Mouse (Mus musculus) forebrain, embryonic 13.5 days (tissue): ENCODE measurements around the gene Tctn1. TPM values are rescaled to one million over a fixed set of nuclear protein-coding genes. Genes with fewer than 3 reads are reported as not detected.

Experiments
- ATAC-seq: fragments of 200-750 bp; cut with Nextera tagmentation; 2 replicates; pipeline ENCODE4 v1.8.0; 2017
- H3K27ac ChIP-seq: fragments of 300-500 bp; sonication (generic); 2 replicates; pipeline ENCODE4 v1.5.1; 2015; ENCODE audit warnings: inconsistent platforms, mild to moderate bottlenecking, moderate library complexity
- H3K27me3 ChIP-seq: fragments of 300-500 bp; sonication (generic); 2 replicates; pipeline ENCODE4 v1.6.1; 2015; ENCODE audit warnings: mild to moderate bottlenecking, inconsistent platforms
- H3K36me3 ChIP-seq: fragments of 300-500 bp; sonication (generic); 2 replicates; pipeline ENCODE4 v1.6.1; 2015; ENCODE audit warnings: mild to moderate bottlenecking, inconsistent platforms; ENCODE audit not compliant: poor library complexity, severe bottlenecking
- H3K4me1 ChIP-seq: fragments of 300-500 bp; sonication (generic); 2 replicates; pipeline ENCODE4 v1.6.1; 2015; ENCODE audit warnings: inconsistent platforms
- H3K4me2 ChIP-seq: fragments of 300-500 bp; sonication (generic); 2 replicates; pipeline ENCODE4 v1.6.1; 2015; ENCODE audit warnings: inconsistent platforms, mild to moderate bottlenecking, moderate library complexity
- H3K4me3 ChIP-seq: fragments of 300-500 bp; sonication (generic); 2 replicates; pipeline ENCODE4 v1.5.1; 2015; ENCODE audit warnings: mild to moderate bottlenecking, inconsistent platforms
- H3K9ac ChIP-seq: fragments of 300-500 bp; sonication (generic); 2 replicates; pipeline ENCODE4 v1.6.1; 2015; ENCODE audit warnings: mild to moderate bottlenecking, inconsistent platforms
- H3K9me3 ChIP-seq: fragments of 300-500 bp; sonication (generic); replicated peaks from 2 replicates; pipeline ENCODE4 v1.6.1; 2016; ENCODE audit warnings: inconsistent platforms
- WGBS: fragments of 180-500 bp; shearing (Covaris S2); methylation state at CpG from one replicate; pipeline ENCODE4 v1.1.7; 2015; 5-methylcytosine and 5-hydroxymethylcytosine counted together
- polyA plus RNA-seq: library from polyadenylated mRNA; unstranded; fragments of >200 nt; fragmentation: Nextera tagmentation; extraction: Ambion mirVana; gene quantifications from 2 replicates; pipeline ENCODE4 v1.2.1, GENCODE M21; 2015

Tctn1 gene
- polyA plus RNA-seq, 1 experiment from 2014 or later, result 4.9 TPM

DNA sequence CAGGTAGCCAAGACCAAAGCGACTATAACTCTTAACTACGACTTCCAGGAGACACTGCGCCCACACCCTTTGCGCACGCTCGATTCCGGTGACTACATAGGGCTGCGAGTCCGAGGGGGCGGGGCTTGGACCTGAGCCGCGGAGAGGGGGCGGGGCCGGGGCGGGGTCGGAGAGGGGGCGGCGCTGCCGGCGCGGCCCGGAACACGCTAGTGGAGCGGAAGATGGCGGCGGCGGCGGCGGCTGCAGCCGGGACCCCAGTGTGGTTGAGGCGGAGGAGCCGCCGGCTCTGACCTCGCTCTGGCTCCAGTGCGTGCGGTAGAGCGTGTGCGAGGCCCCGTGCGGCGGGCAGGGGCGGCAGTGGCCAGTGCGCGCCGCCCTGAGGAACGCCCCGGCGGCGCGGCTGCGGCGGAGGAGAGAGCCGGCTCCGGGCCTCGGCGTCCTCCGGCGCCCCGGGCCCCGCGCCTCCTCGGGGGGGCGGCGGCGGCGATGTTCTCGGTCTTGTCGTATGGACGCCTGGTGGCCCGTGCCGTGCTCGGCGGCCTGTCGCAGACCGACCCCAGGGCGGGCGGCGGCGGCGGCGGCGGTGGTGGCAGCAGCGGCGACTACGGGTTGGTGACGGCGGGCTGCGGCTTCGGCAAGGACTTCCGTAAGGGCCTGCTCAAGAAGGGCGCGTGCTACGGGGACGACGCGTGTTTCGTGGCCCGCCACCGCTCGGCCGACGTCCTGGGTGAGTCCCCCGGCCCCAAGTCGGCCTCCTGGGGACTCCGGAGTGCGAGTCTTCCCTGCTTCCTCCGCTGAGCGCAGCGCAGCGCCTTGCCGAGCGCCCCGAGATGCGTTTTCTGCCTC lies 20.1 kb upstream of the Tctn1 start, which contains the start of gene Pptc7:
Gene Pptc7, plus strand, starts transcription at position 183 of the 846 bp plus-strand sequence.
- ATAC-seq, result peak; percentile 97
- H3K4me1 ChIP-seq, result peaks cover 23% of the 10 kb centered on the region
- H3K9ac ChIP-seq, result peak within 1 kb of the TSS; percentile 93
- under 1% methylated on average over 76 of the region's 114 CpGs for WGBS
- H3K9me3 ChIP-seq, result no peaks in the 10 kb centered on the region
- peak within 1 kb of the TSS; percentile 99 for H3K4me2 ChIP-seq
- no peaks in the 10 kb centered on the region for H3K27me3 ChIP-seq
- H3K4me3 ChIP-seq, result peak within 1 kb of the TSS; percentile 76
- peak within 1 kb of the TSS; percentile 80 for H3K27ac ChIP-seq
- H3K36me3 ChIP-seq, result peaks cover 14% of the 10 kb centered on the region

DNA sequence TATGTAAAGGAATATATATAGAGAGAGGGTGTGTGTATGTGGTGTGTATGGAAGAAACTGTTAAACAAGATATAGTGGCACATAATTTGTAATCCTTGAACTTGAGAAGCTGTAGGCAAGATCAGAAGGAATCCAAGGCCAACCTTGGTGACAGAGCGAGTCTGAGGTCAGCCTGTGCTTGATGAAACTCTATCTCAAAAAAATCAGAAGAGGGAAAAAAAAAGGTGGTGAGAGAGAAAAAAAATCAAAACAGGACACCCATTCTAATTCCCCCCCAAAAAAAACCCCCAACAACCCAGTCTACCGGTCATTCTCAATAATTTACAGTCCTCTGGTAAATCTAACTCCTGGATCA lies 19.5 kb upstream of the Tctn1 start:
- ATAC-seq, result no peak
- H3K27ac ChIP-seq, result no peak overlapping the region
- H3K36me3 ChIP-seq, result peaks cover 10% of the 10 kb centered on the region; the same call in 1 of the 2 replicates
- no peak overlapping the region for H3K4me3 ChIP-seq
- no peak overlapping the region for H3K9ac ChIP-seq
- no peaks in the 10 kb centered on the region for H3K9me3 ChIP-seq
- H3K4me2 ChIP-seq, result peak overlapping the region; percentile 99
- WGBS, result 35% methylated on average over 2 of the region's 2 CpGs
- no peaks in the 10 kb centered on the region for H3K27me3 ChIP-seq
- peaks cover 23% of the 10 kb centered on the region for H3K4me1 ChIP-seq

DNA sequence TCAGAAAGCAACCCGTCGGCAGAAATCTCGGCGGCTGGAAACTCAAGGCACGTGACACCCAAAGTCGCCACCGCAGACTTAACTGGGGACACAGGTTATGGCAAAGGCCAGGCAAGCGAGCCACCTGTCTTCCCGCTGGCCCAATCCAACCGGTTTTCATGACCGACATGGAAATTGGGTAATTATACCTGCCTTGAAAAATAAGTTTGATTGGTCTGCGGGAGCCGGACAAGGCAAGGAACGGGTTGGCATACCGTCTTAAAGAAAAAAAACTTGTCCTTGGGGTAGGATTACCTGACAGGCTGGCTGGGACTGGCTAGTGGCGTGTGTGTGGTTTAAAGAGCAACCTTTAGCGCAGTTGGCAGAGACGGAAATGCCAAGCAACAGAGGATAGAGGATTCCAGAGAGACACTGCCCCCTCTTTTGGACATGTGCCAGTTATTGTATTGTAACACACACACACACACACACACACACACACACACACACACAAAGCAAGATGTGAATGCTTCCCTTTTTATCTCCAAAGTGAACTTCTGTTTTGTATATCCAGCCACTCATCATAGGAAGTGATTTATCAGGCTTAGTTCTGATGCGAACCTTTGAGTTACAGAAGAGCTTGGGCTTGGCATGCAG lies 16.7 kb upstream of the Tctn1 start:
- Histone ChIP-seq H3K9me3 (no peaks in the 10 kb centered on the region), H3K4me3 (no peak overlapping the region), H3K27me3 (no peaks in the 10 kb centered on the region), H3K4me1 (peaks cover 17% of the 10 kb centered on the region), H3K9ac (no peak overlapping the region), H3K4me2 (no peak overlapping the region), H3K36me3 (no peaks in the 10 kb centered on the region), H3K27ac (no peak overlapping the region)
- WGBS, result 39% methylated on average over 19 of the region's 19 CpGs
- no peak for ATAC-seq

GRCm38 (mm10) chr5:122280422-122280826 lies 16.2 kb upstream of the Tctn1 start:
- H3K36me3 ChIP-seq, result no peaks in the 10 kb centered on the region
- no peaks in the 10 kb centered on the region for H3K27me3 ChIP-seq
- H3K9ac ChIP-seq, result no peak overlapping the region
- no peak overlapping the region for H3K4me2 ChIP-seq
- peaks cover 12% of the 10 kb centered on the region for H3K4me1 ChIP-seq
- WGBS, result 55% methylated on average over 6 of the region's 6 CpGs
- H3K9me3 ChIP-seq, result no peaks in the 10 kb centered on the region
- no peak overlapping the region for H3K27ac ChIP-seq
- no peak overlapping the region for H3K4me3 ChIP-seq
- ATAC-seq, result no peak

DNA sequence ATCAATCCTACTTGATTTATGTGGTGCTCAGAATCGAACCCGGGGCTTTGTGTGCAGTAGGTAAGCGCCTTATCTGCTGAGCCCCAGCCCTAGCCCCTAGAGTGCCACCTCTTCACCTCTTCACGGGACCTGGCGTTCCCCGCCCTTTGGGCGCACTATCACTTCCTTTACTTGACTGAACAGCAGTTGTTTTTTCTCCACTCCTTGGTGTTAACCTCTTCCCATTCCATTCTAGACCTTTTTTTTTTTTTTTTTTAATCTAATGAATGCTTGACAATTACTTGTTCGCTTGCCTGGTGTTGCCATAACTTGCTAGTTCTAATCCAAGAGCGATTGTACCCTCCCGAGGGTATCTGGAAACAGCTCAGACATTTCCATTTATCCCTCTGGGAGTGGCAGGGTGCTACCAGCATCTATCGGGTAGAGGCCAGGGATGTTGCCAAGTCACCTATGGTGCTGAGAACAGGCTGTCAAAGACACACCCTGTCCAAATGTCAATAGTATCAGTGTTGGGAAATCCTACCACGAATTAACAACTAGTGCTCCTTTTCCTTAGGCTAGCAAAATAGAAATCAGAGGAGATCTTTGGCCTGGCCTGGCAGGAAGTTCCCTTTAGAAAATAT lies 15.7 kb upstream of the Tctn1 start:
- no peaks in the 10 kb centered on the region for H3K36me3 ChIP-seq
- peaks cover 10% of the 10 kb centered on the region for H3K4me1 ChIP-seq
- no peak overlapping the region for H3K27ac ChIP-seq
- H3K4me3 ChIP-seq, result no peak overlapping the region
- no peak for ATAC-seq
- H3K9ac ChIP-seq, result no peak overlapping the region
- WGBS, result 85% methylated on average over 12 of the region's 12 CpGs
- no peak overlapping the region for H3K4me2 ChIP-seq
- H3K27me3 ChIP-seq, result no peaks in the 10 kb centered on the region
- H3K9me3 ChIP-seq, result no peaks in the 10 kb centered on the region

- Histone ChIP-seq H3K27me3 (no peaks in the 10 kb centered on the region), H3K4me1 (peaks cover 14% of the 10 kb centered on the region), H3K9me3 (no peaks in the 10 kb centered on the region), H3K36me3 (no peaks in the 10 kb centered on the region), H3K9ac (no peak overlapping the region), H3K4me2 (no peak overlapping the region), H3K27ac (no peak overlapping the region), H3K4me3 (no peak overlapping the region)
- ATAC-seq, result no peak
- 87% methylated on average over 7 of the region's 7 CpGs for WGBS
Measured at GRCm38 (mm10) chr5:122278946-122279345, 14.7 kb upstream of the Tctn1 start.

GRCm38 (mm10) chr5:122274785-122275184 lies 10.5 kb upstream of the Tctn1 start:
- H3K27ac ChIP-seq, result no peak overlapping the region
- H3K9me3 ChIP-seq, result no peaks in the 10 kb centered on the region
- H3K4me2 ChIP-seq, result no peak overlapping the region
- no peak overlapping the region for H3K9ac ChIP-seq
- no peak; the same call in 1 of the 2 replicates for ATAC-seq
- no peaks in the 10 kb centered on the region for H3K27me3 ChIP-seq
- WGBS, result 16% methylated on average over 5 of the region's 5 CpGs
- H3K36me3 ChIP-seq, result no peaks in the 10 kb centered on the region
- H3K4me1 ChIP-seq, result peaks cover 7% of the 10 kb centered on the region
- H3K4me3 ChIP-seq, result no peak overlapping the region

GRCm38 (mm10) chr5:122272821-122273220 lies 8.6 kb upstream of the Tctn1 start:
- Histone ChIP-seq H3K4me1 (peaks cover 7% of the 10 kb centered on the region), H3K4me3 (no peak overlapping the region), H3K9me3 (no peaks in the 10 kb centered on the region), H3K27me3 (no peaks in the 10 kb centered on the region), H3K36me3 (no peaks in the 10 kb centered on the region), H3K4me2 (no peak overlapping the region), H3K27ac (no peak overlapping the region), H3K9ac (no peak overlapping the region)
- ATAC-seq, result no peak
- 89% methylated on average over 5 of the region's 5 CpGs for WGBS

DNA sequence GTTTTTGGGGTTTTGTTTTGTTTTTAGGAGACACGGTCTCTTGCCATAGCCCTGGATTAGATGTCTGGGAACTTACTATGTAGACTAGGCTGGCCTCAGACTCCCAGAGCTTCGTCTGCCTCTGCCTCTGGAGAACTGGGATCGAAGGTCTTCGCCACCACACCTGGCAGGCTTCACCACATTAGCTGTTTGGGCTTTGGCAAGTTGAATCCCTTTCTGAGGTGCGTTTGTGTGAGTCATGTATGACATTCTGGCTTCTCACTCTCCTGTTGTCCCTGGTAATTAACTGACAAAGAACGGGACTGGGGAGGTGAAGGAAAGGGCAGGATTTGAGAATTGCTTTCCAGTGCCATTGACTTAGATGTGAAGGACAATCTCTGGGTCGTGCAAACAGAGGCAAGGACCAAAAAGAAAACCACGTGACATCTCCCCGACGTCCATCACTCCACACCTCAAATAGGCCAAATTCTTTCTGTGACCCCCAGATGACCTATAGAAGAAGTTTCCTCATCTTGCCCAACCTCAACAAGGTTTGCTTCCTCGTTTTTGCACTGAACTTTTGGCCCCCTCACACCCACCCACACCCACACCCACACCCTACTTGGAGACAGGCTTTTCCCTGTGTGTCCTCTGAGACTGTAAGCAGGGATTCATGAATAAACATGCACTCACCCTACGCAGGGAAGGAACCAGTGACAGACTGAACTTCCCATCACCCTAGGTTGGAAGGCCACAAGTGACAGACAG lies 4.8 kb upstream of the Tctn1 start:
- Histone ChIP-seq H3K9me3 (no peaks in the 10 kb centered on the region), H3K27ac (no peak overlapping the region), H3K4me3 (no peak overlapping the region), H3K9ac (no peak overlapping the region), H3K4me2 (no peak overlapping the region), H3K36me3 (no peaks in the 10 kb centered on the region), H3K27me3 (no peaks in the 10 kb centered on the region), H3K4me1 (no peaks in the 10 kb centered on the region)
- ATAC-seq, result no peak
- WGBS, result 74% methylated on average over 12 of the region's 12 CpGs

GRCm38 (mm10) chr5:122267899-122268298 lies 3.6 kb upstream of the Tctn1 start:
- peaks cover 10% of the 10 kb centered on the region for H3K4me1 ChIP-seq
- no peak overlapping the region for H3K9ac ChIP-seq
- no peak overlapping the region for H3K4me3 ChIP-seq
- no peaks in the 10 kb centered on the region for H3K9me3 ChIP-seq
- 34% methylated on average over 5 of the region's 5 CpGs for WGBS
- no peaks in the 10 kb centered on the region for H3K27me3 ChIP-seq
- H3K4me2 ChIP-seq, result no peak overlapping the region
- H3K27ac ChIP-seq, result no peak overlapping the region
- no peak for ATAC-seq
- H3K36me3 ChIP-seq, result no peaks in the 10 kb centered on the region

GRCm38 (mm10) chr5:122267136-122267535 lies 2.9 kb upstream of the Tctn1 start:
- Histone ChIP-seq H3K9ac (no peak overlapping the region), H3K4me3 (no peak overlapping the region), H3K9me3 (no peaks in the 10 kb centered on the region), H3K27me3 (no peaks in the 10 kb centered on the region), H3K4me1 (peaks cover 14% of the 10 kb centered on the region), H3K4me2 (no peak overlapping the region), H3K27ac (no peak overlapping the region), H3K36me3 (no peaks in the 10 kb centered on the region)
- no peak for ATAC-seq
- 85% methylated on average over 7 of the region's 7 CpGs for WGBS

- ATAC-seq, result no peak
- Histone ChIP-seq H3K4me1 (peaks cover 18% of the 10 kb centered on the region), H3K9ac (no peak overlapping the region), H3K27me3 (no peaks in the 10 kb centered on the region), H3K4me2 (no peak overlapping the region), H3K36me3 (peaks cover 4% of the 10 kb centered on the region; the same call in 1 of the 2 replicates), H3K27ac (no peak overlapping the region), H3K9me3 (no peaks in the 10 kb centered on the region), H3K4me3 (no peak overlapping the region)
- WGBS, result 95% methylated on average over 2 of the region's 2 CpGs
Measured at GRCm38 (mm10) chr5:122265942-122266341, 1.7 kb upstream of the Tctn1 start.
